Mouse (Mus musculus) cerebellum, adult 2 months (tissue): ENCODE results near the gene 4930451I11Rik.

Experiments
- CTCF ChIP-seq: fragments of 200-500 bp; IDR thresholded peaks from 2 replicates; pipeline ENCODE4 v1.5.1; 2011; ENCODE audit warnings: low read depth, mild to moderate bottlenecking, control low read depth, low read length, moderate library complexity, borderline replicate concordance; ENCODE audit not compliant: insufficient read depth
- POLR2A ChIP-seq: fragments of 200-500 bp; IDR thresholded peaks from 2 replicates; pipeline ENCODE4 v1.6.1; 2011; ENCODE audit warnings: low read length, control low read depth, borderline replicate concordance; ENCODE audit not compliant: insufficient read depth

- TF ChIP-seq POLR2A (no peak), CTCF (no peak)
Measured at GRCm38 (mm10) chr7:126881040-126881439, 49.6 kb upstream of the 4930451I11Rik start.
